Mouse (Mus musculus) heart, postnatal 14 days (tissue): ENCODE measurements at regions not wholly inside any gene's neighbourhood (a gene's known extent, or its start where the extent isn't known, plus 50 kb on each side); places are given as distances from the start of the nearest gene placed in this dataset.

Experiments
- DNase-seq, 2 experiments: peaks; one replicate each; pipeline ENCODE4 v3.0.0; 2021 to 2022
- intact Hi-C: fragments of 180-260 bp; cut with DNase I; formaldehyde crosslinking; loops from one replicate; pipeline ENCODE4 v1.15.1; 2025

DNA sequence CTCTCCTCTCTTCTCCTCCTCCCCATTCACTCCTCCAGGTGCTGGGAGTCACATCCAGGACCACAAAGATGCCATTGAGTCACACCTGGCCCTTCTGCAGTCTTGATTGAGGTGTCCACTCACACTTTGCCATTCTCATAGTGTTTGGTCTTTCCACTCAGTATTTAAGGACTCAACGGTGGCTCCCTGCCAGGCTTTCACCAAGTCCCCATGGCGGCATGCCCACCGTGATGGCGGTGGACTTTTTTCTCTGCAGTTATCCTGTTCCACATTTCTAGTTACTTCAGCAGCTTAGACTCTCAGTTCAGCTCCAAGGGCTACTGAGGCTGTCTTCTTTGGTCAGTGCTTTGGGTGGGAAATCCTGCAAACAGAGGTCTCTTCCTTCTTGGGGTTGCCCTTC is 189.9 kb downstream of the Cbln1 start:
- DNase-seq = no peak

DNA sequence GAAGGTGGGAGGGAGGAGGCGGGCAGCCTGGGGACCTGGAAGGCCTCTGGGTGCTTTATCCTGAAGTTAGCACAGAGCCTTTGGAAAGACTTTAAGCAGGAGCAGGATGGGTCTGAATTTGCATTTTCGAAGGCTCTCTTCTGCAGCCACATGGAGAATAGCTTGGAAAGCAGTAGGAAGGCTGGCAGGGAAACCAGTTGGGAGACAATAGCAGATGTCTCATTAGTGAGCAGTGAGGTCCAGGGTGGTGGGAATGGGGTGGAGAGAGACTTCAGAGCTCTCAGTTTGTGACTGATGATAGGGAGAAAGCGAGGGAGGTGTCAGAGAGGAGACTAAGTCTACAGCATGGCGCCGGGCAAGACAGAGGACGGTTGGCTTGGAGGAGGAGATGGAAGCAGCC is 199.1 kb downstream of the Cbln1 start:
- intact Hi-C loops = no loop called here

More for the DNA sequence above, 189.9 kb downstream of the Cbln1 start:
- intact Hi-C loops = no loop called here

DNA sequence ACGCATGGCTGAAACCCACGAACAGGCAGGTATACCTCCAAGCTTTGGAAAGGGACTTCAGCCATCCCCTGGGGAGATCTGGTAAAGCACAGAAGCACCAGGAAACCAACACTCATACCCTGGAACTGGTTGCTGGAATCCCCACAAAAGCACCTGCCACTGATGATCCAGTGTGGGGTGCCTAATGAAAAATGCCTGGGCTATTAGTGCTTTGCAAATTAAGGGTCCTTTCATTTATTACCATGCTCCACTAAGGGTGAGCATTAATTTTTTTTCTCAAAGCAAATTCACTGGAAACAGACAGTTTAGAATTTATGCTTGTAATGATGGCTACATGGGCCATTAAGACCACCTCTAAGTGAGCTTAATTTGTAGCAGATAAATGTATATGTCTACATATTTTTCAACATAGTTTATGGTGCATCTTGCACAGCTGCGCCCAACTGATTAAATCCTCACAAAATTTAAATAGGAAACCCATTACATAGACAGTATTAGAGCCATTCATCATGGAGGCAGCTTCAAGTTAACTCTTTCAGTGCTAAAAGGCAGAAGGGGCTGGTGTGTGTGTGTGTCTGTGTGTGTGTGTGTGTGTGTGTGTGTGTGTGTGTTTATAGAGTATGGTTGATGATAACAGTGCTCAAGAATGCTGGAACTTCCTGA is 201.8 kb downstream of the Cbln1 start:
- intact Hi-C loops = no loop called here
- DNase-seq = no peak

More for the DNA sequence above, 199.1 kb downstream of the Cbln1 start:
- no peak for DNase-seq

DNA sequence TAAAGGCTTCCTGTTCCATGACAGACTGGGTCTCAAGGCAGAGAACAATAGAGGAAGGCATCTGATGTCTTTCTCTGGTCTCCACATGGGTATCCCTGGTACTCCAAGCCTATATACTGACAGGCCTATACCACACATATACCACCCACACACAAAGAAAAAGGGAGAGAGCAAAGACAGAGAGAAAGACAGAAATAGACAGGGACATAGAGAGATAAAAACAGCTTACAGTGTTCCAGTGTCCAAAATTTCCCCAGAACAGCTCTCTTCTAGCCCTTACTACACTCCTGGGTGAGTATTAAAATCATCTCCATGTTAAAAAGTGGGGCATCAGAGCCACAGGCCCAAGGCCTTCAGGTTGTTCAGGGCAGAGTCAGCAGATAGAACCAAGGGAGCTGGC is 204.2 kb downstream of the Cbln1 start:
- intact Hi-C loops = no loop called here
- DNase-seq = no peak

DNA sequence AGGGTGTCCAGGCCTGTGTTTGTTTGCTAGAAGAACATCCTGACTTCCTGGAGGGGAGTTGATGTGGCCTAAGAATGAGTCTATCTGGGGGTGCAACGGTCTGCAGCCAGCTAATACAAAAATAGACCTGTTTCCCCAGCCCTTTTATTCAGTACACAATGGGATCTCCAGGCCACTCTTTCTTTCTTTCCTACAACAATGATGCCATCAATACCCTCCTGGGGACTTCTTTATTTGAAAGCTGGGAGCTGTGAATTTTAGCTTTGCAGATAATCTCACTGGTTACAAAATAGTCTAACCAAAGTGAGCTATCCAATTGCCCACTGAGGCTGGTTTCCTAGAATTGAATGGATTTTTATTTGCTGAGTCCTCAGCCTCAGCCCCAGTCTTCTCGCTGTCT is 207.4 kb downstream of the Cbln1 start:
- no peak for DNase-seq
- intact Hi-C loops = no loop called here

DNA sequence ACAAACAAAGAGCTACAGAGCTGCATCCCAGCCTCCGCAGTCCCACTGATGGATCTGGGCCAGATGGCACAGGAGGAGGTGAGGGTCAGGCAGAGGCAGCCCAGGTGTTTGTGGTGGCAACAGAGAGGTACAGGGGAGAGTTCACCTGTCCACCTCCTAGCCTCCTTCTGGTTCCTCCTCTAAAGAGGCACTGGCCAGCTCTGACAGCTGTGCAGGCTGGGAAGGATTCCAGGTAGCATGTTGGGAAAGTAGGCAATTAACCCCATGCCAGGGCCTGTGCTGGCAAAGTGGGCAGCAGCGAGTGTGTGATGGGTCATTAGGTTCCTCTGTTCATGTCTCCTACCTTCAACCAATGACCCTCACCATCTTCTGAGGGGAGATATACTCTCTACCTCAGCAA is 212.1 kb downstream of the Cbln1 start:
- intact Hi-C loops = no loop called here

DNA sequence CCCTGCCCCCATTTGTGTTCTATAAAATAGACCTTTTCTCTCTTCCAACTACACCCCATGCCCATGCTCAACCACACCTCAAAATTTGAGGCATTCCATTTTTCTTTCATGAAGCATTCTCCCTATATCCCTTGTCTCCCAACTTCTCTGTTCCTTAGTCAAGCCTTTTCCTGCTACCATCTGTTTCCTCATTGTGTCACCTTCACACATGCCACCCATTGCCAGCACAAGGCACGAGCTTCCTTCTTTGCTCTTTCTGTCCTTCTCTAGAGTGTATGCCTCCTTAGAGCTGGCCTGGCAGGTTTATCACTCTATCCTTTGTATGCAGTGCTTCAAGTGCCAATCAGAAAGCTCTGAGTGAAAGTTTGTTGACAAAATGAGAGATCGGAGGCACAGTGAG is 229.7 kb downstream of the Cbln1 start:
- DNase-seq = no peak
- intact Hi-C loops = no loop called here

More for the DNA sequence above, 212.1 kb downstream of the Cbln1 start:
- no peak for DNase-seq

DNA sequence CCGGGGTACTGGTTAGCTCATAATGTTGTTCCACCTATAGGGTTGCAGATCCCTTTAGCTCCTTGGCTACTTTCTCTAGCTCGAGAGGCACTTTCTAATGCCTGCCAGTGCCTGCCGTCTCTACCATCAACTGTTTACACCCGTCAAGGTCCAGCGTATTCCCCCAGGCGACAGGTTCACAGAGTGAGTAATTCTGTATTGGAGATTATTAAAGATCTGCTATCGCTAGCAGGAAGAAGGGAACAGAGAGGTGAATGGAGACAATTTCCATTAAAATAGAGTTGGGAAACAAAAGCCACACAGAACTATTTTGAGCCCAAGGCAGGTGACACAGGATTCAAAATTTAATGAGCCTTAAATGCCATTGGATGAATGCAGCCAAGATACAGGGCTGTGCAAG is 235.2 kb downstream of the Cbln1 start:
- DNase-seq = no peak
- intact Hi-C loops = no loop called here

DNA sequence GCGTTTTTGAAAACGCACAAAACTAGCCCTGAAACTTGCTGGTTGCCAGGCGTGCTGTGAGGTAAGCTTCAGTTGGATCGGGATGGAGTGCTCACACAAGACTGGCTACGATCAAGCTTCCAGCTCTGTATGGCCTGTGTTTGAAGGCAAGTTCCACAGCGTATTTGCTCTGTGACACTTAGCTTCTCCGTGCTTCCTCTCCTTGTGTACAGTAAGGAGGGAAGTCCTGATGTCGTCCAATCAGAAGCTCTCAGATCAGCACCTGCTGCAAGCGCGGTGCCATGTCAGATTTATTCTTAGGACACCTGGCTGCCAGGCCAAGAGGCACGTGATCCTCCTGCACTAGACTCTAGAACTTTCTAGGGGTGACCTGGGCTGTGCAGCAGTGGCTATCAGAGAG is 236.0 kb downstream of the Cbln1 start:
- intact Hi-C loops = no loop called here
- no peak for DNase-seq

DNA sequence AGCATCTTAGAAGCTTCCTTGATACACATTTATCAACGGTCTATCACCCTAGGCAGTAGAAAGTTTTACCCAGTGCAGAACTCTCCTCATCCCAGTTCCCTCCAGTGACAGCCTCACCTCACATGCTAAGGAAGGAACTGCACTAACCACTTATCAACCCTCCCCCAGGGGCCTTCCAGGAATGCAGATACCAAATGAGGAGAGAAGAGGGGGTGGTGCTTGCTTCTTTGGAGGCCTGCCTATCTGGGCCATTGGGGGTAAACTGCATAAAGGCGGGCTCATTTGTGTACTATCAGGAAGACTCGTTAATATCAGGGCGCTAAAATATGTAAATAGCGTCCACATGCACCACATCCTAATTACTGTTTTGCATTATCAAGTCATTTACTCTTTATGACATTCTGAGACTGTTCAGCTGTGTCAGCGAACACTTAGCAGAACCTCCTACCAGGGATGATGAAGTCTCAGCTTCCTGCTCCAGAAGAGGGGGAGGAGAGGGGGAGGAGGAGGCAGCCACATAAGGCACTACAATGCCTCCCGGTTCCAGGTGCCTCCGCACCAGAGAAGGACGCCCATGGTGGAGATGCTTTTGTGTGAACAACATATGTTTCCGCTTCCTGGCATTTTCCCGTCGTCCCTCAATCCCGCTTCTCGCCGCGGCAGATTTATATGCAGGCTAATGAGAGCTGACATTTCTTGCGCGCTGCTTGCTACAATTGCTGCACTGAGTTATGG is 236.9 kb downstream of the Cbln1 start:
- intact Hi-C loops = no loop called here
- DNase-seq = no peak

DNA sequence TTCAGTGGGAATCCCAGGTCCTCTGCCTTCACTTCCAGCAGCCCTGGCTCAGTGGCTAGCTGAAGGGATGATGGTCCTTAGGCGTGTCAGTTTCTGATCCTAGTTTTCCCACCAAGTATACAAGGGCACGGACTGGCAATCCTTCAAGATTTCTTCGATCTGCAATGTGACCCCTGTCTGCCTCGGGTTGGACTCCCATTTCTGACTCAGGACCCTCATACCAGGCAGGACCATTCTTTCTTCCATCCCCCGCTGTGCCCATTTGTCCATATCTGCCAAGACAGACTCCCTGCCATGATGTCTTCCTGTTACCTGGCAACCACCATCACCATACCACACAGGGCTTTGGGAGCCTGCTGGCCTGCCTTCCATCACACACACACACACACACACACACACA is 238.1 kb downstream of the Cbln1 start:
- intact Hi-C loops = no loop called here
- no peak for DNase-seq

DNA sequence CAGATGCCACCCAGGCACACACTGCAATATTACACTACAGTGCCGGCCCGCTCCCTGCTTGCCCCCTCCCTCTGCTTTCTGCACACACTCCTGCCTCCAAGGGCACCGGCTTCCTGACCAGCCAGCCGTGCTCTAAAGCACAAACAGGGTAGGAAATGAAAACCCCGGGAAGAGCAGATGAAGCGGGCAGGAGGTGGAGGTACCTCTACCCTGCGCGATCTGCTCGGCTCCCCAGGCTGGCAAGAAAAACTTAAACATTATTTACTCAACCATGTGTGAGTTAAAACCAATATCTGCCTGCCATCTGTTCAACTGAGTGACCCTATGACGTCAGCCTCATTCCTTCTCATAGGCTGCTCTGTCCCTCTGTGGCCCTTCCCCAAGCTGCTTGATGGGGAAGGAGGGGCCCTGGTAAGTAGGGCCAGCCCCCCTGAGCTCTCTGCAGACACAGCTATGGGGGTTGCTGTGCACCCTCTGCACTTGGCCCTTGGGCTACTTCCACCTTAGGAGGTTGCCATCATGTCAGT is 238.5 kb downstream of the Cbln1 start:
- intact Hi-C loops = no loop called here
- no peak for DNase-seq

DNA sequence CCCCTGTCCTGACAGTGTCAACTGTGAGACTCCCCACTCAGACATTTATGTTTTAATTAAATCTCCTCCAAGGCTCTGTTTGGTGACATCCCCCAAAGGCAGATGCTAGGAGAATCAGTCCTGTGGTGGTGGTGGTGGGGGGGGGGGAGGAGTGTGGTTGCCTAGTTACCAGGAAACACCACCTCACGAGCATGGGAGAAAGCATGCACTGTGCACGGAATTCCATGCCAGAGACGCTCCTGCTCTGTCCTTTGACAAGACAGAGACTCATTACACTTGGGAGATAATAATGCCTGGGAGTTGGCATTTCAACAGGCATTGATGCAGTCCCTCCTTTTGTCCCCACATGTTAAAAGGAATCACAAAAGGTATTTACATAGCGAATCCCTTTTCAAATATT is 240.6 kb downstream of the Cbln1 start:
- DNase-seq = no peak
- intact Hi-C loops = no loop called here

DNA sequence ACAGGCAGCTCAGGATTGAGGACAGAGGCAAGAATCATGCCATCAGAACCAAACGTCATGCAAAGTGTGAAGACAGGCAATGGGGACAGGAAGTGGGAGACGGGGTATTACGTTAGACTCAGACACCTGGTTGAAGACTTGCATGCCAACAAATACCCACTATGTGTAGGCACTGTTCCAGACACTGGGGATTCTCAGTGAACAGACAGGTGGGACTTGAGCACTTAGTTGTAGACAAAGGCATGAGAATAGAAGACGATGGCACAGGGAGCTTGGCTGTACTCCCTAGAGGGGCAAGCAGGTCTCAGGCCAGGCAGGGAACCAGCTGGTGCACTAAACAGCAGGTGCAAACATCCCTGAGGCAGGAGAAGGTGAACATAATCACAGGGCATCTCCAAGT is 242.3 kb downstream of the Cbln1 start:
- intact Hi-C loops = no loop called here
- no peak for DNase-seq

DNA sequence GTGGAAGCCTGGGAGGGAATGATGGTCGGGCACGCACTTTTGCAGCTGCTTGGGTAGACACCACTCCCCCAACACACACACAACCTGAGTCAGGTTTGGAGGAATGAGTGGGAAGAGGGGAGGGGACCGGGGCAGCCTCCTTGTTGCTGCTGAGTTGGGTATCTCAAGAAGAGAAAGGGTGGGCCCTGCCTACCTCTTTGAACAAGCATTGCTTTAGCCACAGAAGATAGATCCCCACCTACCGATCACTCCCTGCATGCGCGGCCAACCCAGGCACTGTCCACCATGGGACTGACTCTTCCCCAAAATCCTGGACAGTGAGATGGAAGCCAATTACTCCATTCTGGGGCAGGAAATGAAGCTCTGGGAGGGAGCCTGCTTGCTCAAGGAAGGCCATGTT is 243.2 kb downstream of the Cbln1 start:
- DNase-seq = no peak
- intact Hi-C loops = no loop called here

DNA sequence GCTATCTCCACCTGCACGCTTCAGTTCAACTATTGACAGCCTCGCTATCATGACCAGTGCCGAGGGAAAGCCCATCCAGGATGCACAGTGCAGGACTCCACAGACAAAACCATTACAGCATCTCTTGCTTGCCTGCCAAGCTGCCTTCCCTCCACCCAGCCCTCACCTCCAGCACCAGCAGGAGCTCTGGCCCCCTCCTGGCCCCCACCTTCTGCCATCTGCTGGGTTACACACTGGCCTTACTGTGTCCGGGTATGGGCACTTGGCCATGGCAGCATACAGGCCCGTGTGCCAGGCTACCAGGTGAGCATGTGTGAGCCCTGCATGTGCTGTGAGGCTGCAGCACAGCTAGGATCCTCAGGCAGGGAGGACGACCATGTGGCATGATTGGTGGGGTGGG is 243.6 kb downstream of the Cbln1 start:
- intact Hi-C loops = no loop called here
- DNase-seq = no peak

DNA sequence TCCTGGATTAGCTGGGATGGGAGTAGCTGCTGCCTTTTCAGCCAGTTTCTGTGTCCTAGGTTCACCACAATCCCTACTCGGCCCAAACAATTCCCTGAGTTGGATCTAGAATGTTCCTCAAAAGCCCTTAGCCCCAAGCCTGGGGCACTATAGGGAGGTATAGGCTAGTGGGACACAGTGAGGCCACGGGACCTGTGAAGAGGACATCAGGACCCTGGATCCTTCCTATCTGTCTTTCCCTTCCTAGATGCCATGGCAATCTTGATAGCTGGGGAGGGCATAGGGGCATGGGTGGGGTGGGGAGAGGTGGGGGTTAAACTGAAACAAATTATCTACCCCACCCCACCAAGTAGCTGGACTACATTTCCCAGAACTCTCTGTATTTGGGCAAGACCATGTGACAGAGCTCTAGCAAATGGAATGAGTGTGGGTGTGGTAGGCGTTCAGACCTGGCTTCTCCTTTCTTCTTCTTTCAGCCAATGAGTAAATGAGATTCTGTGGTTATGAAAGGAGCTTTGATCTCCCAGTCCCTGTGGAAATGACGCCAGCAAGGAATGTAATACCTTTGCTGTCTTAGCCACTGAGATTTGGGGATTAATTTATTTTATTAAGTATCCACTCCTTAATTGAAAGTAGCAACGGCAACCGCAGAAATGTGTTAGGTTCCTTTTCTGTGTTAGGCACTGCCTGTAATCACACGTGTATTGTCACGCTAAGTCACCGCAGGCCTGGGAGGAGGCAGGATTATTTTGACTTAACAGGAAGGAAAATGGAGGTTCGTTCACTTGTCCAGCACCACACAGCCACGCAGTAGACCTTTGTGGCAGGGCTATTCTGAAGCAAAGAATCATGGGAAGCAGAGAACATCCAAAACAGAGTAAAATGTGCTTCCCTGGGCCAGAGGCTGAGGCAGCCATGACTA is 246.6 kb downstream of the Cbln1 start:
- intact Hi-C loops = no loop called here
- DNase-seq = no peak

DNA sequence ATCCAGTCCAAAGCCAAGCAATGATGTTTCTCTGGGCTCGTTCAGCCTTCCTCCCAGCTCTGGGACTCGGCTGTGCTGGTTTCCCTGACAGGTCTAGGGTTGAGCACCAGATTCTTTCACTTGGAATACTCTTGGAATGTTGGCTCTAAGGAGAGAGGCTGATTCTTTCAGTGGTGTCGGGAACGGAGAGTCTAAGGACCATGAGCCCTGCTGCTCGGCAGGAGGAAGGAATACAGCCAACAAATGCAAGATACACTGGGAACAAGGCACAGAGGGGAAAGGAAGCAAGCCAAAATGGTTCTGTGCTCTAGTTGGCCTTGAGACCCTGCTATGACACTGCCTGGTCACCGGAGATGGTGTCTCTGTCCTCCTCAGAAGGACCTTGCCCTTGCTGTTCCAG is 251.8 kb downstream of the Cbln1 start:
- DNase-seq = no peak
- intact Hi-C loops = no loop called here

DNA sequence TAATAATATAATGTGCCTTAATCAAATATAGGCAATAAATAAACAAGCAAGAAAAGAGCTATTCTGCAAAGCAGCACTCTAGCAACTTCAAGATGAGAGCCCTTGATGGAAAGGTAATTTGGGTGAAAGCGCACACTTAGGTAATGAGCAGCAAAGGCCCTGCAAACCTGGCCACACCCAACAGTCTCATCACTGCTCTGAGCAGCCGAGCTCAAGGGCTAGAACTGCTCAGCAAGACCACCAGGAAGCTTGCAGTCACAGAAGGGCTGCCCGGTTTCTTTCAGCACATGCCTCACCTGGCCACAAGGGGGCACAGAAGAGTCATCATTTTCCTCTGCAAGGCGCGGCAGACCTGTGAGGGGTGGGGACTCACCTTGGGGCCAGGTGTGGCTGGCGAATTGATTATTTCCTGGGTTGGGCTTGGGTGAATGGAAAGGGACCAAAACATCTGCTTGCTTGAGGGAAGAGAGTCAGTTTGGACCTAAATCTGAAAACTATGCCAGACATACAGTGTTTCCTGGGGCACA is 253.4 kb downstream of the Cbln1 start:
- no peak for DNase-seq
- intact Hi-C loops = loop anchor here (2.0 to 10.0 kb wide), 2 partner anchors 284 to 318 kb away; no protein-coding TSS in a partner anchor

DNA sequence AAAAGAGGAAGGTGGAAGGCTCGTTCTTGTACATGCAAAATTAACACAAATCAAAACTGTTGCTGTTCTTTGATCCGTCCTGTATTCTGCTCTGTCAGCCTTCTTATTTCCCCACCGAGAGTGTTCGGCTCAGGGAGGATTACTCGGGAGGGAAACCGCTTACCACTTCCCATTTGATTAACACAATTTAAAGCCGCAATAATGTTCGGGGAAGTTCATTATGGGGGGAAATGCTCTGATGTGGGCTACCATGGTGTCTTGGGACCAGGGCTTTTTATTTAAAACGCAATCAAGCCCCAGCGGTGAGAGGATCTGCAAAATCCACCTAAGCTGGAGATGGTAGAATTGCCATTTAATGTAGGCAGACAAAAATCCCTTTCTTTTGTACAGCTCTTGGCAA is 257.4 kb downstream of the Cbln1 start:
- intact Hi-C loops = loop anchor here (10.0 kb wide), 1 partner anchor 280 kb away; no protein-coding TSS in a partner anchor
- no peak for DNase-seq

DNA sequence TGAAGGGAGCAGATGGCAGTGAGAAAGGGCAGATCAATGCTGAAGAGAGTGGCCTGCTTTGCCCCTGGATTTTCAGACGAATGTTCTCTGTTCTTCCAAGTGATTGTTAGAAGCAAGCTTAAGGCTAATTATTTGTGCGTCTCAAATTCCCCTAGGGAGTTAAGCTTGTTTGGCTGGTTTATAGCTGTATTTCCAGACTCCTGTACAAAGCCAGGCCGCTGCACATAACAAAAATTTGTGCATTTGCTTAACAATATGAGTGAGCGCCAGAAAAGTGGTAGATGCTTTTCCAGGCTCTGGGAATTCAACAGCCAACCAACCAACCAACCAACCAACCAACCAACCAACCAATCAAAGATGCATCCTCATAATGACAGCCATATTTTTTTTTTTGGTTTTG is 261.9 kb downstream of the Cbln1 start:
- intact Hi-C loops = loop anchor here (10.0 kb wide), 1 partner anchor 276 kb away; no protein-coding TSS in a partner anchor
- DNase-seq = no peak
